Mouse (Mus musculus) ES-Bruce4 (cell line): ENCODE results near the gene Gm49673.
"Not testable (repeated sequence)": the region's sequence is repeated elsewhere in the genome, so short reads cannot be mapped to it uniquely, and the experiment has no call there.

Experiments used
- EP300 ChIP-seq: IDR thresholded peaks from 2 replicates; pipeline ENCODE4 v1.6.1; 2011; ENCODE audit warnings: low read depth, low read length; ENCODE audit not compliant: insufficient read depth
- POLR2A ChIP-seq: IDR thresholded peaks from one replicate; pipeline ENCODE4 v1.8.1; 2011; ENCODE audit warnings: low read length; ENCODE audit not compliant: insufficient read depth

GRCm38 (mm10) chr17:8100405-8101296 is 46.9 kb downstream of the Gm49673 start:
- TF ChIP-seq EP300, POLR2A: not testable (repeated sequence)
